Mouse (Mus musculus) hindlimb bud, embryonic 11.5 days (tissue): ENCODE data around the gene 9230112D13Rik.

Experiments
- DNase-seq: peaks from one replicate; pipeline ENCODE4 v3.0.0-alpha.2; 2012; ENCODE audit warnings: low read depth, low spot score; ENCODE audit errors: extremely low spot score

9230112D13Rik gene

GRCm38 (mm10) chr14:34501804-34502474 is 20.7 kb downstream of the 9230112D13Rik start:
- DNase-seq: no peak

GRCm38 (mm10) chr14:34501447-34501803 is 21.2 kb downstream of the 9230112D13Rik start:
- no peak for DNase-seq

- no peak for DNase-seq
Measured at GRCm38 (mm10) chr14:34500309-34500708, 22.3 kb downstream of the 9230112D13Rik start.

GRCm38 (mm10) chr14:34499664-34500063 is 22.9 kb downstream of the 9230112D13Rik start:
- no peak for DNase-seq

- DNase-seq: no peak
Measured at GRCm38 (mm10) chr14:34497346-34497745, 25.3 kb downstream of the 9230112D13Rik start.

GRCm38 (mm10) chr14:34493682-34494081 is 28.9 kb downstream of the 9230112D13Rik start:
- DNase-seq: no peak

- no peak for DNase-seq
Measured at GRCm38 (mm10) chr14:34492688-34493087, 29.9 kb downstream of the 9230112D13Rik start.

GRCm38 (mm10) chr14:34490965-34491364 is 31.6 kb downstream of the 9230112D13Rik start:
- DNase-seq: no peak

- DNase-seq: no peak
Measured at GRCm38 (mm10) chr14:34489928-34490327, 32.7 kb downstream of the 9230112D13Rik start.

GRCm38 (mm10) chr14:34486169-34486568 is 36.4 kb downstream of the 9230112D13Rik start:
- DNase-seq: no peak

- DNase-seq: no peak
Measured at GRCm38 (mm10) chr14:34483469-34484341, 38.9 kb downstream of the 9230112D13Rik start.

- DNase-seq: no peak
Measured at GRCm38 (mm10) chr14:34471591-34471990, 51.0 kb downstream of the 9230112D13Rik start.

GRCm38 (mm10) chr14:34466291-34466690 is 56.3 kb downstream of the 9230112D13Rik start:
- DNase-seq: no peak
